Mouse (Mus musculus): ENCODE data around the gene Pacsin2. TPM values are rescaled to one million over a fixed set of nuclear protein-coding genes. Genes with fewer than 3 reads are reported as not detected.

The Pacsin2 gene
- polyA plus RNA-seq, 2 experiments = 41.6 to 58.4 TPM

GRCm38 (mm10) chr15:83417407-83417806 lies 47.0 kb downstream of the Pacsin2 start:
- Histone ChIP-seq H3K27ac (replicated peaks; ENCODE audit: low read depth, low read length) (no peak overlapping the region), H3K9ac (ENCODE audit: low read depth, low read length, severe bottlenecking) (no peak overlapping the region), H3K36me3 (ENCODE audit: control insufficient read depth, insufficient read depth, low read length) (no peaks in the 10 kb centered on the region), H3K4me2 (replicated peaks; ENCODE audit: low read depth, low read length, severe bottlenecking) (no peak overlapping the region), H3K4me3 (replicated peaks; ENCODE audit: low read length) (no peak overlapping the region), H3K27me3 (ENCODE audit: control insufficient read depth, insufficient read depth, low read length) (no peaks in the 10 kb centered on the region), H3K9me3 (ENCODE audit: control insufficient read depth, low read length) (no peaks in the 10 kb centered on the region), H3K4me1 (ENCODE audit: control insufficient read depth, insufficient read depth, low read length) (no peaks in the 10 kb centered on the region)
- DNase-seq (ENCODE audit: low spot score) = no peak
- 70% methylated on average over 7 of the region's 7 CpGs for WGBS
- TF ChIP-seq POLR2A (IDR thresholded peaks at IDR 0.05; ENCODE audit: borderline replicate concordance, extremely low read depth, insufficient read depth, insufficient read length) = no peak
- no peak for ATAC-seq (ENCODE audit: low FRiP score, low read depth)

DNA sequence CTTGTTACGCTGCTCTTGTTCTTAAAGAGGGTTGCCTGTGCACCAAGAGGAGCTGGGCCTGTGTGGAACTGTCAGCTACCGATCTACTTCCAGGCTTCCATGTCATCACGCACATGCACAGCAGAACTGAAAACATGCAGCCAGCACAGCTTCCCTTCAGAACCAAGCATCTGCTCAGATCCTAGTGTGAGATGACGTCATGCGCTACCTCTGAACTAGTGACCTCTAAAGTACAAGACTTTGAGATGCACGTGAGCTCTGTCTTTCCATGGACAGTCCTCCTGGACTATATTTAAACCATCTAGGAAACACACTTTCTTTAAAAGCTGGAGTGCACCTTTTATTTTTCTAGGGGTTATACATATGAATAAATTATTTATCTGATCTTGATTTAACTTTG lies 49.0 kb downstream of the Pacsin2 start:
- Histone ChIP-seq H3K27ac (replicated peaks; ENCODE audit: low read depth, low read length) (no peak overlapping the region), H3K4me3 (replicated peaks; ENCODE audit: low read length) (no peak overlapping the region), H3K27me3 (ENCODE audit: control insufficient read depth, insufficient read depth, low read length) (no peaks in the 10 kb centered on the region), H3K36me3 (ENCODE audit: control insufficient read depth, insufficient read depth, low read length) (no peaks in the 10 kb centered on the region), H3K9ac (ENCODE audit: low read depth, low read length, severe bottlenecking) (no peak overlapping the region), H3K4me2 (replicated peaks; ENCODE audit: low read depth, low read length, severe bottlenecking) (no peak overlapping the region), H3K4me1 (ENCODE audit: control insufficient read depth, insufficient read depth, low read length) (0 out of 2 replicates have a peak, but pooled peaks cover 1% of the 10 kb centered on the region), H3K9me3 (ENCODE audit: control insufficient read depth, low read length) (no peaks in the 10 kb centered on the region)
- no peak for TF ChIP-seq POLR2A (IDR thresholded peaks at IDR 0.05; ENCODE audit: borderline replicate concordance, extremely low read depth, insufficient read depth, insufficient read length)
- 81% methylated on average over 6 of the region's 6 CpGs for WGBS
- ATAC-seq (ENCODE audit: low FRiP score, low read depth) = no peak
- DNase-seq (ENCODE audit: low spot score) = no peak

DNA sequence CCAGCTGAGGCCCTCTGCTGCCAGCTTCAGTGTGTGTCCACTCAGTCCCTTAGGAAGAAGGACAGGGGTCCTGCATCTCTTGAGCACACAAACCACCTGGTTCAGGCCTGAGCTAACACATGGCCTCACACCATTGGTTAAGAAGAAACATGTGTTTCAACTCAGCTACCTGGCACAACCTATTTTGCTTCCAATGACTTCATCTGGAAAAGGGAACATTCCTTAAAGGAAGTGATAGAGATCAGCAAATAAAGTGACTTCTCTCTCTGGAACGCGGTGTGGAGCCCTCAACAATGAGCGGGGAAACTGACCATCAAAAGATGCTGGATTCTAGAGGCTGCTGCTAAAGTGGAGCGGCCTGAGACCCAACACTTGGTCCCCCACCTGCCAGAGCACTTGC lies 52.8 kb downstream of the Pacsin2 start:
- ATAC-seq (ENCODE audit: low FRiP score, low read depth) = no peak

GRCm38 (mm10) chr15:83410735-83411134 lies 53.7 kb downstream of the Pacsin2 start:
- Histone ChIP-seq H3K4me2 (replicated peaks; ENCODE audit: low read depth, low read length, severe bottlenecking) (no peak overlapping the region), H3K36me3 (ENCODE audit: control insufficient read depth, insufficient read depth, low read length) (no peaks in the 10 kb centered on the region), H3K27ac (replicated peaks; ENCODE audit: low read depth, low read length) (no peak overlapping the region), H3K4me3 (replicated peaks; ENCODE audit: low read length) (no peak overlapping the region), H3K9me3 (ENCODE audit: control insufficient read depth, low read length) (no peaks in the 10 kb centered on the region), H3K4me1 (ENCODE audit: control insufficient read depth, insufficient read depth, low read length) (peaks cover 2% of the 10 kb centered on the region; the same call in 1 of the 2 replicates), H3K9ac (ENCODE audit: low read depth, low read length, severe bottlenecking) (no peak overlapping the region), H3K27me3 (ENCODE audit: control insufficient read depth, insufficient read depth, low read length) (no peaks in the 10 kb centered on the region)
- 89% methylated on average over 4 of the region's 4 CpGs for whole genome bisulfite sequencing
- TF ChIP-seq POLR2A (IDR thresholded peaks at IDR 0.05; ENCODE audit: borderline replicate concordance, extremely low read depth, insufficient read depth, insufficient read length) = no peak
- ATAC-seq (ENCODE audit: low FRiP score, low read depth) (no peak), DNase-seq (ENCODE audit: low spot score) (no peak)

More for the DNA sequence above, 52.8 kb downstream of the Pacsin2 start:
- TF ChIP-seq POLR2A (IDR thresholded peaks at IDR 0.05; ENCODE audit: borderline replicate concordance, extremely low read depth, insufficient read depth, insufficient read length) = no peak
- no peak for DNase-seq (ENCODE audit: low spot score)
- H3K9me3 ChIP-seq (ENCODE audit: control insufficient read depth, low read length) = no peaks in the 10 kb centered on the region
- H3K4me1 ChIP-seq (ENCODE audit: control insufficient read depth, insufficient read depth, low read length) = peaks cover 2% of the 10 kb centered on the region; the same call in 1 of the 2 replicates
- no peak overlapping the region for H3K9ac ChIP-seq (ENCODE audit: low read depth, low read length, severe bottlenecking)
- no peak overlapping the region for H3K4me2 ChIP-seq (replicated peaks; ENCODE audit: low read depth, low read length, severe bottlenecking)
- H3K4me3 ChIP-seq (replicated peaks; ENCODE audit: low read length) = no peak overlapping the region
- H3K27me3 ChIP-seq (ENCODE audit: control insufficient read depth, insufficient read depth, low read length) = no peaks in the 10 kb centered on the region
- 74% methylated on average over 4 of the region's 4 CpGs for WGBS
- H3K36me3 ChIP-seq (ENCODE audit: control insufficient read depth, insufficient read depth, low read length) = no peaks in the 10 kb centered on the region
- no peak overlapping the region for H3K27ac ChIP-seq (replicated peaks; ENCODE audit: low read depth, low read length)

DNA sequence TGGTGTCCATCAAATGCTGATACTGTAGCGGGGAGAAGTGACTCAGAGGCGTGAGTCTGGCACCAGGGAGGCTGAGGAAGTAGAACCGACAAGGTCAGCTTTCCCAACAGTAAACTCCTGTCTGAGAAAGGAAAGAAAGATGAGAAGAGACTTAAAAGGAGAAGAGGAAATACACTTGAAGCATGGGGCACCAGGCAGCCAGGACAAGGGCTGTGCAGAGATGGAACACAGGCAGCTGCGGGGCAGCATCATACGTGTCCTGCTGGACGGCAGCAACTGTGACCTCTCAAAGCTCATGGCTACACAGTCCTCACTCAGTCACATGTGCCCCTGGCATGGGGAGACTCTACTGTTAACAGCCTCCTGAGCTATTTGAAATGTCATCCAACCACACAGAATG lies 54.1 kb downstream of the Pacsin2 start:
- 0 out of 2 replicates have a peak overlapping the region, but pooled peaks have one; percentile 13 for H3K27ac ChIP-seq (replicated peaks; ENCODE audit: low read depth, low read length)

More for the DNA sequence above, 54.1 kb downstream of the Pacsin2 start:
- ATAC-seq (ENCODE audit: low FRiP score, low read depth) (no peak), DNase-seq (ENCODE audit: low spot score) (no peak)
- Histone ChIP-seq H3K9me3 (ENCODE audit: control insufficient read depth, low read length) (no peaks in the 10 kb centered on the region), H3K4me1 (ENCODE audit: control insufficient read depth, insufficient read depth, low read length) (peaks cover 2% of the 10 kb centered on the region; the same call in 1 of the 2 replicates), H3K4me3 (replicated peaks; ENCODE audit: low read length) (no peak overlapping the region), H3K4me2 (replicated peaks; ENCODE audit: low read depth, low read length, severe bottlenecking) (no peak overlapping the region), H3K27me3 (ENCODE audit: control insufficient read depth, insufficient read depth, low read length) (no peaks in the 10 kb centered on the region), H3K36me3 (ENCODE audit: control insufficient read depth, insufficient read depth, low read length) (no peaks in the 10 kb centered on the region), H3K9ac (ENCODE audit: low read depth, low read length, severe bottlenecking) (no peak overlapping the region)
- TF ChIP-seq POLR2A (IDR thresholded peaks at IDR 0.05; ENCODE audit: borderline replicate concordance, extremely low read depth, insufficient read depth, insufficient read length) = no peak
- WGBS = 67% methylated on average over 6 of the region's 6 CpGs
